Mouse (Mus musculus) urinary bladder, postnatal 25 days (tissue): ENCODE measurements around the gene Myo18b.

Experiments
- DNase-seq: peaks from one replicate; pipeline ENCODE4 v3.0.0; 2022; ENCODE audit warnings: low spot score

The Myo18b gene

DNA sequence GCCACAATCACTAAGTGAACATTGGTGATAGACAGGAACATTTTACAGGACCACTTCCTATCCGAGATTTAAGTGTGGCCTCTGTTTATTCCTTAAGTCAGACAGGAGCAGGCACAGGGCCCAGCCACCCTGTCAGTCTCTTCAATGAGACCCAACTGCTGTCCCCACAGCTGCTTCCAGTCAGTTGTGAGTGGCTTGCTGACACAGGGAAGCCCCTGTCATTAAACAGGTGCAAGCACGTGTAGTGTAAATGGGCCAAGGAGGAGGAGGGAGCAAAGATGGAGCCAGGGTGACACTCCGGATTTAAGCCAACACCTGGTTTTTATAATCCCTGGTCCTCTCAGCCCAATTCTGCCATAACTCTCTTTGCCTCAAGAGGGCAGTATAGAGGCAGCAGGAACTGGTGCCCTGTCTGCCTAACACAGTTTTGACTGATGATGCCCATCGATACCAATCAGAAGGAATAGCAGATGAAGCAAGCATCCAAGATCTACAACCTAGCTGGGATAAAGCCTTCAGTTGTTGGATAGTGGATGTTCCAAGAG, 19.2 kb downstream of the Myo18b start:
- DNase-seq, result peak; percentile 16

DNA sequence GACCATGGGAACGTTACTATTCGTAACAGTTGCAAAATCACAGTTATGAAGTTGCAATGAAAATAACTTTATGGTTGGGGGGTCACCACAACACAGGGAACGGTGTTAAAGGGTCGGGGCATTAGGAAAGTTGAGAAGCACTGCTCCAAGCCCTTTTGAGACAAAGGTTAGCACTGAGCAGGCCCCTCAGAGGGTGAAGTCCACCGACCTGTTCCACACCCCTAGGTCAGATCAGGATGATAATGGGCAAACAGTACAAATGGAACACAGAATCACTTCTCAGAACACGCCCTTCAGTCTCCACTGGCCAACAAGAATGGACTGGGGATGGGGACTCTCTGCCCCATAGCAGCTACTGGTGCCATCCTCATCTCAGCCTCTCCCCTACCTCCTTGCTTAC, 23.2 kb downstream of the Myo18b start:
- no peak for DNase-seq

DNA sequence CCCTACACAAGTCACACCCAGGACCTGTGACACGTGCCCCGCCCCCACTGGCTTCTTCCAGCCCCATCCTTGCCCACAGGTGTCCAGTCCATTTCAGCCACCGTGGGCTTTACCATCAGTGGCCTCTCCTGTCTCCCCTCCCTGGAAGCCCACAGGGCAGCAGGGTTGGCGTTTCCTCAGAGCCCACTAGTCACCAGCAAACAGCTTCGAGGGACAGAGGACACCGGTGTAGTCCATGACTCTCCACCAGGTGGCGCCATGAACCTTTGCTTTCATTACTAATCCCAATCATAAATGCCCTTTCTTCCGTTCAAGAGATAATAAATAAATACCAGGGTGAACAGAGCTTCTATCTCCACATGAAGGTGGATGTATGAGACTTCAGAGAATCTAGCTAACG, 25.4 kb downstream of the Myo18b start:
- peak; percentile 71 for DNase-seq

DNA sequence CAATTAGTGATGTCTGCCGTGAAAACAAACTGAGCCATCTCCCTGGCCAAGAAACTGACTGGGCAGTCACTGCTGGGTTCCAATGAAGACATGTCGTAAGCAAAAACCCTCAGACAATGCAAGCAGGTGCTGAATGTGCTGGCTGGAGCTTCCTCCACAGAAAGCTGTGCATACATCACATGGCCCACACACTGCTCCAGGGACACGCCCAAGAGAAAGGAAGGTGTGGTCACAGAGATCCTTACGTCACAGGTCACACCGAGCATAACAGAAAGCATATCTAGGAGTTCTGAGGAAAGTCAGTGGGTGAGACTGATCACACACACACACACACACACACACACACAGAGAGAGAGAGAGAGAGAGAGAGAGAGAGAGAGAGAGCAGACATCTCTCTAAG, 27.5 kb downstream of the Myo18b start:
- no peak for DNase-seq

DNA sequence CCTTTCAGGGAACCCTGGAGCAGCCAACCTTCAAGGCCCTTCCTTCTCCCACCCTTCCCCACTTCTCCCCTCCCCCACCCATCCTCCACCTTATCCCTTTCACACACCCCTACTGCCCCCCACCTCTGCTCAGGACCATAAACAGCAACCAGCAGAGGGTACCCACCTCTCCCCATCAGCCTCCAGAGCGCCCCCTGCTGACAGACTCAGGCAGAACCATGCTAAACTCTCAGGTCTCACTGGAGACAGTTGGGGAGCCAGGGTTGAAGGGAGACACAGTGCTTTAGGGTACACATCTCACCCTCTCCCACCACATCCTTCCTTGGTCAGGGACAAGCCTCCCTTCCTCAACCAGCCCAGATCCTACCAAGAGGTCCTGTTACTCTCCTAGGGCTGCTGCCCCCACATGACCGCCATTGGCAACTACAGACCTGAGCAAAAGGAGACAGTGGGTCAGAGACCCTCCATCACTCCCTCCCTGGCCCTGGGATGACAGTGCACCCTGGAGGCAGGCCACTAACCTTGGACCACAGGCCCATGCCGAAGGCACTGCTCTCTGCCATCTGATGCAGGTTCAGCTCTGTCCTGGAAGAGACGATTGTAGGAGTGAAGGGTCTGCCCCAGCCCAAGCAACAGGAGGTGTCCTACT, 31.3 kb downstream of the Myo18b start:
- peak; percentile 44 for DNase-seq

DNA sequence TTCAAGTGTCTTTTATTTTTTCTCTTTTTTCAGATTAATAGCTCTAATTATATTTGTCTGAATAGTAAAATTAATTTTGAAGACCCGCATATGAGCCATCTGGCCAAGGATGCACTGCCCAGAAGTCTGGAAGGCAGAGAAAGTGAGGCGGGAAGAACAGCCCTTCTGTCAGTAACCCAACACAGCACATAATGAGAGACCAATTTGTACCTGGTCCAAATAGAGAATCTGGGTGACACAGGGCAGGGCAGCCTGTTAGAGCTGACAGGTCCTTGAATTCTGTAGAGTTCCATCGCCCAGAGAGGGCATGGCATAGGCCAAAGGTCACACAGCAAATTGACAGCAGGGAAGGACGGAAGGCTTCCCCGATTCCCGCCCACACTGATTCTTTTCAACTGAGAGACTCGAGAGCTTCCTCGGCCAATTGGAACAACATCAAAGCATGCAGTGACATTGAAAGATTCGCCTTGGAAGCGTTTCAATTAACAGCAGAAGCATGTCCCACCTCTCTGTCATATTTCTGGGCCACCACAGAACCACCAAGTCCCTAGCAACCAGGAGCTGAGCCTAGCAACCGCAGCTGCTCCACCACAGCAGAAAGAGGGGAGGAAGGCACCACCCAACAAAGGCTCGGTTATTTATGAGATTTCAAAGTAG, 36.7 kb downstream of the Myo18b start:
- DNase-seq, result no peak

DNA sequence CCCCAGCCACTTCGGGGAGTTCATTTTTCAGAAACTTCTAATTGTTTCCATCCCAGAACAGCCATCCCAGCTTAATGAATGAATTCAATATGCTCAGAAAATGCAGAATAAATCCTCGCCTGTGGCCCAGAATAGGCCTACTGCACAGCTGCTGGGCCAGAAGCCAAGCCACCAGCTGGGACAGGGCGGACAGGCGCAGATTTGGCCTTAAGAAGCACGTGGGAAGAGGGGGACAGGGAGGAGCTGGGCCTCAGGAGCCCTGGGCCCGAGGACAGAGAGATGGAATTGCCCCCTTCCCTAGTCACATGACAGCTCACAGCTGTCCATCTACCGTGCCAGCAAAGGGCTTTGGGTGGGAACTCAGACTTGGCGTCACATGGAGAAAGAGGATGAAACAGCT, 43.0 kb downstream of the Myo18b start:
- DNase-seq, result peak; percentile 33

DNA sequence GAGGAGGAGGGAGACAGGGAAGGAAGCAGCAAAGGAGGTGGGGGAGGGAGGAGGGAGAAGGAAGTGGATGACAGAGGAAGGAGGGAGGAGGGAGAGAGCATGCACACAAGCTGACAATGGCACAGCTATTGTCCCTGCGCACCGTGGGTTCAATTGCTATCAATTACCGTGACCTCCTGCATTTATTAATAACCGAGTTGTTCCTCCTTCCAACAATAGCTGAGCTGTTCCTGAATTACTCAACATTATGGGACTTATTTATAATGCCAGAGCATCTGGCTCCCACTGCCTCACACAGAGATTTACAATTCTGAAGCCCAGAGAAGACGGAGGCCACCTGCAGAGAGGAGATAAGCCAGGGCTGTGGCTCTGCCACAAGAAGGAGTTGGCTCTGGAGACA, 44.8 kb downstream of the Myo18b start:
- no peak for DNase-seq

DNA sequence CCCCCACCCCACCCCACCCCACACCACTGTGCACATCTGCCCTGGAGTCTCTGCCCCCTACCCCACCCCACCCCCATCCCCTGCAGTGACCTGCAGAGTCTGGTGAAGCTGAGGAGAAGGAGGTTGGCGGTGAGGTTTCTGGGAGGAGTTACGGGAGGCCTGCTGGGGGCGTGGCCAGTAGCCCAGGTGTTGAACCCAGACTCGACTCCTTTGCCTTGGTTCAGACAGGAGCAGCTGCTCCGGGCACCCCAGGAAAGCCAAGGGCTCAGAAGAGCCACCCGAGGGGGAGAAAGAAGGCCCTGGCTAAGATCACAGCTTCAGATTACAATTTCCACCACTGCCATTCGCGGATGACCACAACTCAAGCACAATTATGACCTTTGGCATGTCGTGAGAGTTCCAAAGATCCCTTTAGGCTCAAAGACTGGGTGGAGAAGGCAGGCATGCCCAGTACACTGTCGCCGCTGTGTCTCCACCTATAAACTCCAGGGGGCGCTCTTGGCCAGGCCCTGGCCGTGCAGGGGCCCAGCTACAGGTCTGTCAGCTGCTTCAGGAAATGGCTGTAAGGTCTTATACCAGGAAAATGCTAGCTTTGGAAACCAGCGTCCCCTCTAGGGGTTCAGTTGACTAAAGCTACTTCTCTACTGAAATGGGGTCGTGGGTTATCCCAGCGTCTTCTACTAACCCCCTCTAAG, 47.4 kb downstream of the Myo18b start:
- DNase-seq, result peak; percentile 23

DNA sequence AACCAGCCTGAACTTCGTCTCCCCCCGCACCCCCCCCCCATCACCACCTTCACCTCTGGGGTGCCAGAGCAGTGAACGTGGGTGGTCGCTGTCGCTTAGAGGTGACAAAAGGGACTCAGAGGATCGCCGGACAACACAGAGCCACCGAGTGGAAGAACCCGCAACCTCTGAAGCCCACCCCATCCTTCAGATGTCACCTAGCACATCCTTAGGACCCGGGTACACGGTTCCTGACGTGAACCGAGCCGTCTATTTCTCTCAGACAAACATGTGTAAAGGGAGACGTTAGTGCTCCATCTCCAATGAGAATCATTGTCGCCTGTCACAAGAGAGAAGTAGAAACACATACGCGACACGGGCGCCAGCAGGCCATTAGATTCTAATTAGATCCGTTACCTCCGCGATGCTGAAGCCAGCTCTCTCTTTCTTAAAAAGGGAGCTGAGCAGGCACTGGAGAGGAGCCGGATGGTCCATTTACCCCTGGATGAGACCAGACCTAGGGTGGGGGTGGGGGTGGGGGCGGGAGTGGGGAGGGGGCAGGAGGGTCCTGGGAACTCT, 48.1 kb downstream of the Myo18b start:
- DNase-seq, result no peak

DNA sequence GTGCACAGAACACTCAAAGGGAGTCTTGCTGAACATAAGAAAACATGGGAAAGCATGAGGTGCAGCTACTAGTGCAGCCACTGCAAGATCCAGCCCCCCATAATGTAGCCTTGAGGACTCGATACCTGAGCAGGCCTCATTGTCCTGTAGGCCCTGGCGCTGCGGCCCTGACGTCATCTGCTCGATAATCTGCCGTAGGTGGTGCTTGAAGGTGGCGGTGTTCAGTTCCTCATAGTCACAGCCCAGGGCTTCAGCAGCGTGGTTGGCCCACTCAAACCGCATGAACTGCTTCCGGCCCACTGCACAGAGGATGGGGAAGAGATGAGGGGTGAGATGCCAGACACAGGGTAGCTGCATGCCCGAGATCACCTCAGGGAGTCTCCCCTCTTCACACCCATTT, 50.0 kb downstream of the Myo18b start:
- DNase-seq, result no peak

DNA sequence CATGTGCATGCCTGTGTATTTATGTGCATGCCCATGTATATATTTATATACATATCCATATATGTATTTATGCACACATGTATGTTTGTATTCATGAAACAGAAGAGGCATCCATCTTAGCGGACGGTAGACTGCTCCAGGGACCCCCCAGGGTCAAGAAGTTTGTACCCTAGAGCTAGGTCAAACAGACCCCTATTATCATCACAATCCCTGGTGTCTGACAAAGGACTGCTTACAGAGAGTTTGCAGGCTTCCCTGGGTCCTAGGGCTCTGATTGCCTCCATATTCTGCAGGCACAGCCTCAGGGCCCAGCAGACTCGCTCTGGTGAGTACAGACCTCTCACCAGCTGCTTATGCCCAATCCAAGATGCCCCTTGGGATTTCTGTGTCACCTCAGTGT, 51.7 kb downstream of the Myo18b start:
- no peak for DNase-seq

DNA sequence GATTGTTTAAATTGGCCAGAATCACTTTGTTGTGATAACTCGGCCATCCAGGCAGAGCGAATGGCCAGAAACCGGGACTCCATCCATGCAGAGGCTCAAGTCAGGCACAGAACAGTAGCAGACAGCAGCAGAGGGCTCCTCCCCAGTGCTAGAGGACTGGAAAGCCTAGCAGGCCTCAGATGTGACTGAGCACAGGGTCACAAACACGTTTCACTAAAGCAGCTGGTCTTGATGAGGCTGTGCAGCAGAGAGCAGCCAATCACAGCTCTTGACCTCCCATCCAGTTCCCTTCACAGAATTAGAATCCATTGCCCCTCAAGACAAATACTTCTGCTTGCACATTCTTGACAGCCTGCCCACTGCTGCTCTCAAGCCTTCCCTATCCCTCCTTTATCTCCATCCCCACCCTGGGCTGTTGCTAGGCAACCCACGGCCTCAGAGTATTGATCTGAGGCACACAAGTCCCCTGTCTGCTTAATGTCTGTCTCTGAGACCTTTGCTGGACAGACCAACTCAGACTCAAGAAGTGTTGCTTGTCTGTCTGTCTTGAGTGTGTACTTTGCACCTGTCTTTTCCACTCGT, 52.4 kb downstream of the Myo18b start:
- DNase-seq, result no peak

DNA sequence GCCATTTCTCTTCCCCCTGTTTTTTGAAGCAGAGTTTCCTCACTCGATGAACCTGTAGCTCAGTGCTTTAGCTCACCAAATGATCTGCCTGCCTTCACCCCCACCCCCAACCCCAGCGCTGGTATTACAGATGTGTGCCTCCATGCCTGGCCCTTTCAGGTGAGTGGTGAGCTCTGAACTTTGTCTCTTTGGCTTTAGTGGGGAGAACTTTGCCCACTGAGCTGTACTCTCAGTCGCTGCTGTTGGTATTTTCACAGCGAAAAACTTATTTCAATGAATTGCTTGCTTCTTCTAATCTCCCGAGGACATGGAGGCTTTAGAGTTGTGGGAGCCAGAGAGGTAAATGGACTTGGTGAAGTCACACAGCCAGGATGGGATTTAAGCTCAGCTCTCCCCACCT, 53.5 kb downstream of the Myo18b start:
- no peak for DNase-seq

DNA sequence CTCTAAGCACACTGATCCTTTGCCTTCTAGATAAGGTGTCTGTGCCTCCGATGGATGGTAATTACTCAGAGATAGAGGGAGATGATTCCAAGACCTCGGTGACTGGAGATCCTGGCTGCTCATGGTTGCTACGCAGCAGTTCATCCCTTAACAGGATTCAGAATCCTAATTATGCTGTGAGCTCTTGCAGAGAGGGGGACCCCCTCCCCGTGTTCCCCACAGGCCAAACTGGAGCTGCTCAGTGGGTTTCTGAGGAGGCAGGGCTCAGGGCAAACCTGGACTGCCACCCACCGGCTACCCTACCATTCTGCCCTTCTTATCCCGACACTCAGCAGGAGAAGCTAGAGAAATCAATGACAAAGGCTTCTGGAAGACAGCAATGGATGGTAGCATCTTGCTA, 54.3 kb downstream of the Myo18b start:
- no peak for DNase-seq

DNA sequence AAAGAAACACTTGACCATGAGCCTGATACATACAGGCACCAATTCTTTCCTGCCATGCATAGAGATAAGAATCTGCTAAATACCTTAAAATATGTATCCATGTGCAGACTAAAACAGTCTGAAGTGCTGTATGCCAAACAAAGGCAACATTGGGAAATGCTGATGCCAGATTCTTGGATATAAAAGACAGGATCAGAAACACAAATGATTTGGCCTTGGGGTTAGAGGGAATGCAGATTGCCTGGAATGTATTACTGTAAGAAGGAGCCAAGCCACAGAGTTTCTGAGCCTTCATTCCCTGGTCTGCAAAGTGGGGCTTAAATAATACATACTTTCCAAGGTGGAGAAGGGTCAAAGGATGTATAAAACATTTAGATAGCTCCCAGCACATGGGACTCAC, 61.3 kb downstream of the Myo18b start:
- no peak for DNase-seq

DNA sequence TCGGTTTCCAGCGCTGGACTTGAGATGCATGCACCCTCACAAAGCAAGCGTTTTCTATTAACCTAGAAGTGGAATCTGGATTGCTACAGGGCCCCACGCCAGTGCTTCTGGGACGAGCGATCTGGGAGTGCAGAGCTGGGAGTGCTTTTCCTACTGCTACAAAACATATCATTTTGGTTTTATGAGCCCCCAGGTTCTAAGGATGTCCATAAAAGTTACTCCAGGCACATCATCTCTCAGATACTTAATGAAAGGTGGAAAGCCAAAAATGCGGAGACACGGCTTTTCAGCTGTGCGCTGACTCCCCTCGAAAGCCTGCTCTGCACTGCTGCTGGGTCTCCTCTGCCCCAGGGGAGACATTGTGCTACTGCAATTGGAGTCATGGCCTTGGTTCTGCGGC, 62.3 kb downstream of the Myo18b start:
- DNase-seq, result no peak

DNA sequence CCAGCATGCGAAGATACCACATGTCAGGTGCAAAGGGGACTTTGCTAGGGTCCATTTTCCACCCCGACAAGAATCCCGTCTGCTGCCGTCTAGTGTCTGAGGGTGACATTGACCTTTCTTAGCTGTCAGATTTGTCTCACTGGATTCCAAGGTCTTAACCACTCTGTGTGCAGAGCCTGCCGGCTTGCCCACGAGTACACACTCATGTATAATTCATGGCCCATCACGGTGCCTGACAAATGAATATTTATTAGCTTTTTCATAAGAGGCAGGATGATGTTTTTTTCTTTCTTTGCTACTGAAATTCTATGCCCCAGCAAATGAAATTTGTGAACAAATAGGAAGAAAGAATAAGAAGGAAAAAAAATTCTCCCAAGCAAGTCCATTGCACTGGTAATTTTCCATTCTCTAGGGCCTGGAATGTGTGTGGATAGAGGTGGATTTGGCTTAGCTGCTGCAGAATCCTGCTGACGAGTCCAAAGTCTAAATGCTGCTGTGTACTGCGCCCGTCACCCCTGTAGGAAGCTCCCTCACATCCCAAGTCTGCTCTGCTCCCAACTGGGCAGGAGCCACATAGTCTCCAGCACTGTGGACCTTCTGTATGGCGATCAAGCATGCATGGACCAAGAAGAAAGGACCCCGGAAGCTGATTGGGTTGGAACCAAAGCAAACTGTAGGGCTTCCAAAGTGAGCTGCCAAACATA, 70.9 kb downstream of the Myo18b start:
- no peak for DNase-seq

DNA sequence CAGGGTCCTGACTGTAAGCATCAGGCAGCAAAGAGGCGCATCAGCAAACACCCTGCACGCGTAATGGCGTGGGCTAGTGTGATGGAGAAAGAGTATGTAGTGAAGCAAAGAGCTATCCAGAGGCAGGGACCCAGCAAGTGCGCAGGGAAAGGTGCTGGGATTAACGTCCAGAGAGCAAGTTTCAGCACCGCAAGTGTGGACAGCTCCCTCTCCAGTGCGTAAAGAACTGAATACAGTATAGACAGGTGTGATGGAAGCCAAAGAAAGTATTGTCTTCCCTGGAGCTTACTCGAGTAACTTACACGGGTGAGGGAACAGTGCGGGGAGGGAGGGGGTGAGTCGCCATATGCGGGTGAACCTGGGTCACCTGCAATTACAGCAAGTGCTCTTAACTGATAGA, 71.8 kb downstream of the Myo18b start:
- peak; percentile 14 for DNase-seq

DNA sequence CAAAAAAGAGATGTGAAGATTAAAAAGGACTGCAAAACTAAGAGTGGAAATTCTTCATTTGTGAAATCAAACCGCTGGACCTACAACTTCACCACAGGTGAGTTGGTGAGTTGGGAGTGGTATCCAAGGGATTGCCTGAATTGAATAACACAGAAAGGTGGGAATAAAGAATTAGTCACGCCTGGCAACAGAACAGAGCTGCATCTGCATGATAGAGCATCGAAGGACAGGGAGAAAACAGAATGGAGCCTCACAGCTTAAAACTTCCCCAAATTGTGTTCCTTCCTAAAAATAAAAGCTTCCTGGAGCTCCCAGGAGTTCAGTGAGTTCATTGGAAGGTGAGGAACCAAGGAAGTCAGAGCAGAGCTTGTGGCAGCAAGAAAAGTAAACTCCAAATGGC, 73.7 kb downstream of the Myo18b start:
- no peak for DNase-seq

DNA sequence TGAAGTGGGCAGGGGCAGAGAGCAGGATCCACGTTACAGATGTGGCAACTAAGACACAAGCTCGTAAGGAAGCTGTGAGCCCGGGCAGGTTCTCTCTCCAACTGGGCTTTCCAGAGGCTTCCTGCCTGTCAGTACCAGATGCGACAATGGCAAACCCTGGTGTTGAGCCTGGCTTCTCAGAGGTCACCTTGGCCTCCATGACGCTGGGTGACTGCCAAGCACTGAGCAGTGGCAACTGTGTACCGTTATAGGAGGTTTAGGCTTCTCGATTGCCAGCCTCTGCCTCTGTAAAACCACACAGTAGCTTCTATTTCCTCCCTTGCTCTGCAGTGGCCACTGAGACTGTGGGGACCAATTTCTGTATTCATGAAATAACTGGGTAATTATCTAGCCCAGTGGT, 81.1 kb downstream of the Myo18b start:
- no peak for DNase-seq

DNA sequence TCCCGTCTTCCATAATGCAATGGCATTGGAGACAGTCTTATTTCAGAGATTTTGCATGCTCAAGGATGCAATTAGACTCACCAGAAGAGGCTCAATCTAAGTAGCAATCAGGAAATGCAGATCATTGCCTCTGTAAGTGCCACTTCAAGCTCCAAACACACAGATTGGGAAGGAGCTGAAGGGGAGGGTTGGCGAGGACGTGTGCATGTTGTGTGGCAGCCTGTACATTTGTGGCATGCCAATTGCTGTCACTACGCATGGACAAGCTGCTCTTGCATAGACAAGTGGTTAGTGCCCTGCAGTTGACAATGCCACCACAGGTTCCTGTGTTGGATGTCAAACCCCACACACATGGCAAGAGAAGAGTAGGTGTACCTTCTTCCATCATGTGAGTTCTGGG, 88.5 kb downstream of the Myo18b start:
- no peak for DNase-seq
